Mouse (Mus musculus): ENCODE data around the gene Col6a3.
A peak's percentile ranks its signal among the peaks of the same experiment; 100 is the strongest.

Gene Col6a3

DNA sequence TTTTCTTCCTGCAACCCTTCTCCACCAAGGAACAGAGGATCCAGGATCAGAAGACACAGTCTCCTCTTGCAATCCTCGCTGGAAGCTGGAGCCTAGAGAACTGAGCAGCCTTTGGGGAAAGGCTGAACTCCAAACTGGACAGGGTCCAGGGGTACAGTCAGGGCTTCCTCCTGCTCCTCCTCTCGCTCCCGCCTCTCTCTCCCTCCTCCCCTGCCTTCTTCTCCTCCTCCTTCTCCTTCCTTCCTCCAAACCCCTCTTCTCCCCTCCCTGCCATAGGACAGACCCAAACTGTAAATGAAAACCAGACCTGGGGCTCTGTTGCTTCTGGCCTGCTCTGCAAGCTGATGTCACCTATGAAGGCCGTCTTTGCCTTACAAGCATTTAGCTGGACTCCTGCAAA lies at the start of gene Col6a3:
Gene Col6a3, minus strand, starts transcription at position 136 of the 400 bp plus-strand sequence.
- peak in 1 of 2 experiments; percentile 61 for DNase-seq (ENCODE audit: low spot score in 2 of 2)

DNA sequence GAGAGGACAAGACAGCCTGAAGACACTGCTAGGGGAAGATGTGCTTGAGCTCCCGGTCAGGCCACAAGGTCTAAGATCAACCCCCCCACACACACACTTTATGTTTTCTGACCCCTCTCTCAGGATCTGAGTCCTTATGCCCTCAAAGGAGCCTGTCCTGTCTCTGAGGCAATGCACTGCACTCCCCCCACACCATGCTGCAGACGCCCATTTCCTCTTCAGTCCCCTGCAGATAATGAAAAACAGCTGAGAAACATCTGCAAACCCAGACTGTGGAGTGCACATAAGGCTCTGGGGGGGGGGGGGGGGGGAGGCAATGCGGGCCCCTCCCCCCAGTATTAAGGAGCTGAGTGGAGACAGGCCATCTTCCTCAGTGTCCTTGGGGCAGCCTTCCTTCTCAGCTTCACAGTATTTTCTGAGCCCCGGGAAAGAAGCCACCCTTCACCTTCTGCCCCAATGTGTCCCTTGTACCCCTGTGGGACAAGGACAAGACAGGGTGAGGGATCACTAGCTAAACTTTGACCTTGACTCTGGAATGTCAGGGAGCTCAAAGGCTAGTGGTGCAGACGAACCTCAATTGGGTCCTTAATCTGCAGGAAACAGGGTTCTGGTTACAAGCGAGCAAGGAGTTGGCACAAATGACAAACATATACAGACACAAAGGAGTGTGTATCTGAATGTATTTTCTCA lies 42.1 kb upstream of the Col6a3 start:
- no peak for DNase-seq (ENCODE audit: low spot score in 2 of 2)

DNA sequence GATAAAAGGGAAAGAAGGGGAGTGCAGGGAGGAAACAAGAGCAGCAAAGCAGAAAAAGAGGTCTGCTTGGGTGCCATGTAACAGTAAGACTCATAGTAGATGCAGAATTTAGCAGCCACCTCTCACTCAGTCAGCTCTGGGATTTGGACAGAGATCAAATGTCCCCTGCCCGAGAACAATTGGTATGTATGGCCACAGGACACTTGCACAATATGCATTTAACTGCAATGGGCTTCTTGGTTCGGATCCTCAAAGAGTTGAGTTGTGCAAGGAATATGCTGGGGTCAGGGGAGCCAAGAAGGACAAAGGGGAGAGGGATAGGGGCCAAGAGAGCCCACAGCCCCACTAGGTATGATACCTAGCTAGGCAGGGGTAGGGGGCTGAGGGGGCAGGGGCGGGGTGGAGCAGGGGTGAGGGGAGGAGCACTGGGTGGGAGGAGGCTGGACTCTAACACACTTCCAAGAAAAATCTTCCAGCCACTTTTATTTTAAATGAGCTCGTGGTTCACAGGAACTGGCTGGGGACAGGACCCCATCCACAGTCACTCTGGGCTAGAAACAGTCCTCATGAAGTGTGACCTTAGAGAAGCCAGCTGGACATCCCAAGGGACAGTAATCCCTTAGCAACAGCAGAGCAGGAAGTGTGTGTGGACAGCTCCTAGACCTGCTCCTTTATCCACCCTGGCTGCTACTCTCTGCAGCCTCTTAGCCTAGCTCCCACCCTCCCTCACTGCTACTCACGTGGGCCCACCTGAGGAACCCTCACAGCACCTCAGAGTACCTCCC lies 32.9 kb upstream of the Col6a3 start:
- no peak for DNase-seq (ENCODE audit: low spot score in 2 of 2)

DNA sequence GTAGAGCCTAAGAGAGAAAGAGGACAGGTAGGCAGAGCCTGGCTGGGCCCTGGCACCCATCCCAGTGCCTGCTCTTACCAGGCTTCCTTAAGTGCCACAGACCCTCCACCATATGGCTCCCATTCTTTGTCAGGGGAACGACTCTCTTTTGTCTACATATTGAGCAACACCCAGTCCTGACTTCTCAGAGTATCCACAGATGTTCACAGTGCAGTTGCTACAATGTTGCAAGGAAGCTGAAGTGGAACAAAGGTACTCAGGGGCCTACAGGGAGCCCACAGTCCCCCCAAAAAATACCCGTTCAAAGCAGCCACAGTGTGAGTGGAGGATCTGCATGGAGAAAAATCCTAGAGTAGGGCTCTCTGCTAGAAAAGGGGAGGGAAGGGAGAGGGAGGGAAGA lies 32.2 kb upstream of the Col6a3 start:
- DNase-seq (ENCODE audit: low spot score in 2 of 2), result no peak

DNA sequence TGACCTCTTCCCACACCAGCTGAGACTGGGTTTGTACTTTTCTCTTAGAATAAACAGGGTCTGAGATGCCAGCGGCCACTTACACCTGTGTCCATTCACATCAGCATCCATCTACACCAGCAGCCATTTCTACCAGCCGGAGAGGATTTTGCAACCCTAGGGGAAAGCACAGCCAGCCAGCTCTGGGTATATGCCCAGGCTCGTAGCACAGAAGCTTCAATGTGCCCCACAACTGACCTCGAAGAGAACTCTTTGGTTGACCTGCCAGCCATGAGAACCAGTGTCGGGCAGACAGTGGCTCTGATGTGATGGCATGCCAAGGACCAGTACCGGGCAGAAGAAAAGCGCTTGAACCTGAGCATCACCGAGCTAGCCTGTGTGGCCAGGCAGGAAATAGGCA lies 31.6 kb upstream of the Col6a3 start:
- peak in 1 of 2 experiments; percentile 10 for DNase-seq (ENCODE audit: low spot score in 2 of 2)

DNA sequence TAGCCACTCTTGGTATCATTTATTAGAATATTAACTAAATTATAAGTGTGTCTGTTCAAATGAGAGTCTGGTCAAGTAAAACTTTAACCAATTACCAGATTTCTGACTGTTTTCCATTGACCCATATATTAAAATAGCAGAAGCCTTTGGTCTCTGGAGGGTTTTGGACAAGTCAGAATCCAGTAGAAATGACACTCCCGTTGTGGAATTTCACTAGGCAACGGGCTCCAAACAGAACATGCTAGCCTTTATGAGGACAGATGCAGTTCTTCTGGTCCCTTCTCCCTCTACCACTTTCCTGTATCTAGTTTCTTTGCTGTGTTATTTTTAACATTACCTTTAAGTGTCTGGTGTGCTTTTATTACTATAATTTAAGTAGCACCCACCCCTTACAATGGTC lies 26.8 kb upstream of the Col6a3 start:
- no peak for DNase-seq (ENCODE audit: low spot score in 2 of 2)

DNA sequence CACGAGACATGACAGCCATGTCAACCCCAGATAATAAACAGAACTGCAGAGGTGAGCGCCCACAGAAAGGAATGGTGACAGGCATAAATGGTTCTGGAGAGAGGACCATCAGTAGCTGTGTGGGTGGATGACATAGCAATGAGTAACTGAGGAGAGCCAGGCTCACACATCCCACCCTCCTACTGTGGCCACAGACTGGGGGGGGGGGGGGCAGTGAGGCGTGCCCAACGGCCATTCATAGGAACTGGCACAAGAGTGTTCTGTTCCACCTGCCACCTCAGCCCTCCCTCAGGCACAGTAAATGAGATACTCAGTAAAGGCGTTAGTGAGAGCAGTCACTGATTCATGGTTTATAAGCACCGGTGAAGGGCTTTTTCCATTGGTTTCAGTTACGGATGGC lies 23.0 kb upstream of the Col6a3 start:
- no peak for DNase-seq (ENCODE audit: low spot score in 2 of 2)

DNA sequence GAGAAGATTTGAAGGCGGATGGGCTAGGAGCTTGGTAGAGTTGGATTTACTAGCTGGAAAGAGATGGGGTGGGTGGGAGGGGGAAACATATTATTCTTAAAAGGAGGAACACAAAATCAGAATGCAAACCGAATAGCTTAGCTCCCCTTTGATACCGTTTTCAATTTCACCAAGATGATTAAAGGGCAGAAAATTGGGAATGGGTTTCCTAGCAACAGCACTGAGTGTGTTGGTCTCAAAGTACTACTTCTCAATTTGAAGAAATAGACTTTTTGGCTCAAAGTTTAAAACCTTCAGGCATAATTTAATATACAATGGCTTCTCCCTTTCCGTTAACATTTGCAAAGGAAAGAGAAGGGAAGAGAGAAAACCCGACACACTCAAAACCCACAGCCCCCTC lies 12.1 kb upstream of the Col6a3 start:
- no peak for DNase-seq (ENCODE audit: low spot score in 2 of 2)

DNA sequence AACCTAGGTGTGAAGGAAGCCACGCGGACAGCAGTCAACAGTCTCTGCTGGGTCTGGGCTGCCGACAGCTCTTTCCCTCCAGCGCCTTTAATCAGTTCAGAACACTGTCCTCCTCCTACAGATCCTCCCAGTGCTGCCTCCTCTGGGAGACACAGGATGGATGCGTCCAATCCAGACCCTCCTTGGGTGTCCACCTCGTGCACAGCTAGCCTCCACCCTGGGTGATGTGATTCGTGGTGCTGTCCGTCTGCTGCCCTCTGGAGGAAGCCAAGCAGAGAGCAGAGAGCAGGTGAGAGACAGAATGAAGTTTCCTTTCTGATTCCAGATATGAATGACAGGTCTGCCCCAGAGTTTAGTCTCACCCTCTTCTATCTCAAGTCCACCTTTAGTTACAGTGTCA lies 6.1 kb upstream of the Col6a3 start:
- peak; percentile 20 to 25 for DNase-seq (ENCODE audit: low spot score in 2 of 2)

DNA sequence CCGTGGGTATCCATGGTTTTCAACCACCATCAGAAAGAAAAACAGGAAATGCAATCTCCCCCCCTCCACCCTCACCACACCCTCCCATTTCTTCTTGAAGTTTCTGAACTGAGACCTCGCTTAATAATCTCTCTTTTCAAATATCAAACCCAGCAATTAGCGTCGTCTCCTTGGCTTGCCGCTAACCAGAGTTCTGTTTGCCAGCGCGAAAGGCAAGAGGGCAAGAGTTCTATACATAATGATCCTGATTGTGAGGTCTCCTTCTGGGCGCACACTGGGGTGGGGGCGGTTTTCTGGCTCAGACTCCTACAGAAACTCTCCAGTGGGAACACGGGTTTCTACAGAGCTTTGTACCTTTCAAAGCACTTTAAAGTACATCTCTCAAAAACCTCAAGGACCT lies 1.4 kb upstream of the Col6a3 start:
- DNase-seq (ENCODE audit: low spot score in 2 of 2), result no peak

DNA sequence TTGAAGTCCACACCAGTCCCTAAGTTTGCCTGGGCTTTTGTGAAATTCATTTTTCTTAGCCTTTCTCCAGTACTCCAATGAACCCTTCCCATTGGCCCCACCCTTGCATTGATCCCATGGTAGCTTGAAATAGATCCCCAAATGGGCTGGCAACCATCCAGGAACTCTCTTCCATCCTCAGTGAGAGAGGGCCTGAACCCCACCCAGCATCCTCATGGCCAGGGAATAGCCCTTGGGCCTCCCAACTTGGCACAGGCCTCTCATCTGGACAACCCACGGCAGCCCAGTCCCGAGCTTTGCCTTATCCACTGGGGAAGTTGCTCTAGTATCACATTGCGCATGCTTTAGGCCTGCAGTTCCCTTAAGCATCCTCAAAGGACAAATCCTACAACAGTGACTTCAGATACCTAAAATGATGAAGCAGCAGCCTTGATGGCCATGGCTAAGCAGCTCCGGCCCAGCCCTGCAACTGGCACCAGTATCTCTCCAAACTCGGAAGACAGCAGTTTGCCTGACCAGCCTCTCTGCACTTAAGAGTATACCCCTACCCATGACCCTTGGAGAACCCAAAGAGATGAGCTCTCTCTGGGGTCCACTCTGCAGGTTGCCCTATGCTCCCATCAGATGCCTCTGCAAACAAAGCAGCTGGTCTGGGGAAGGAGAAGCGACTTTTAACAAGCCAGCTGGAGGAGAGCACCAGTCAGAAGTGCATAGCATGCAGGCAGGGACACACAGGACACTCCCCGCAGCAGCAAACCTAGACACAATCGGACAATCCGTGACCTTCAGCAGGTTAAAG lies 783 bp downstream of the Col6a3 start:
- peak in 1 of 2 experiments; percentile 24 for DNase-seq (ENCODE audit: low spot score in 2 of 2)

DNA sequence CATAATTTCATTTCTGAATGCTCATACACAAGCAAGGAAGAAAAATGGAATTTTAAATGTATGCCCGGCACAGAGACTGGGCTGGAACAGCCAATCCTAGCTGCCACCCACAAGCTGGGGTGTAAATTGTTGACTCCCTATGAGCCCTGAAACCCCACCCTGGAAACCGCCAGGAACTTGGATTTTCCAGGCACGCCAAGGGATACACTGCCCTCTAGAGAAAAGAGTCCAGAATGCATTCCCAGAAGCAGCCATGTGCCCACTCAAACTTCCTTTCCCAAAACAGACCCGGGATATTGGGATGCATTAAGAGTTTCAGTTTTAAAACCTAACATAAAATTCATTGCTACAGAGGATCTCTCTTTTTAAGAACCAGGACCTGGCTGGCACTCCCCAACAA lies 3.5 kb downstream of the Col6a3 start:
- peak; percentile 23 to 48 for DNase-seq (ENCODE audit: low spot score in 2 of 2)

DNA sequence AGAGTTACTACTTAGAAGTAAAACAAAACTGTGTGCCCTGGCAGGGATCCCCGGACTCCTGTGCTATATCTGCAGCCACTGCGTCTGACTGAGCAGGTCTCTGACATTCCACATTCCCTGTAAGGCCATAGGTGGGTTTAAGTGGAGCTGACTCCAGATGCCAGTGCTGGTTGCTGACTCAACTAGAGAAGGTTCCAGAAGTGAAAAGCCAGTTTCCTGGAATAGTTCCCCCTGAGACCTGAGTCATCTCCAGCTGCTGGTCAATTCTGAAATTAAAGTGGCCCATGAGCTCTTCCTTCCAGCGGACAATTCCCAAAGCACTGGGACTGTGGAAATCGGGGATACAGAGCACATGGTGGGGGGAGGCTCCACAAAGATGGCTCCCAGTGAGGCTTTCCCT lies 5.1 kb downstream of the Col6a3 start:
- peak; percentile 22 to 44 for DNase-seq (ENCODE audit: low spot score in 2 of 2)

DNA sequence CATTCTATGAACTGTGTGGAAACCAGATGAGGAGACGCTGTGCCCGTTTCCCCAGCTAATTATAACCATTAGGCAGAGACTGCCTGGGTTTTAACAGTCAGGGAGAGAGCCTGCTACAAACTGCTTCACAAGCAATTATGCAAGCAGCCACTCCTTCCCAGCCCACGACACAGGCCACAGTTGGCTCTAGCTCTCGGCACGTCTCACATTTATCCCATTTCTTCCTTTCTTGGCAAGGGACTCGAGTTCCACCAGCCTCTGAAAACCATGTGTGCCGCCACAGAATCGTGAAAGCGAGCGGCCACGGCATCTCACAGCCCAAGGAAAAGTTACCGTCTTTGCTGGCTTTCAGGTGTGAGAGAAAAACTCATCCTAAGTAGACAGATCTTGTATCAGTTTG lies 5.5 kb downstream of the Col6a3 start:
- DNase-seq (ENCODE audit: low spot score in 2 of 2), result peak in 1 of 2 experiments; percentile 53

DNA sequence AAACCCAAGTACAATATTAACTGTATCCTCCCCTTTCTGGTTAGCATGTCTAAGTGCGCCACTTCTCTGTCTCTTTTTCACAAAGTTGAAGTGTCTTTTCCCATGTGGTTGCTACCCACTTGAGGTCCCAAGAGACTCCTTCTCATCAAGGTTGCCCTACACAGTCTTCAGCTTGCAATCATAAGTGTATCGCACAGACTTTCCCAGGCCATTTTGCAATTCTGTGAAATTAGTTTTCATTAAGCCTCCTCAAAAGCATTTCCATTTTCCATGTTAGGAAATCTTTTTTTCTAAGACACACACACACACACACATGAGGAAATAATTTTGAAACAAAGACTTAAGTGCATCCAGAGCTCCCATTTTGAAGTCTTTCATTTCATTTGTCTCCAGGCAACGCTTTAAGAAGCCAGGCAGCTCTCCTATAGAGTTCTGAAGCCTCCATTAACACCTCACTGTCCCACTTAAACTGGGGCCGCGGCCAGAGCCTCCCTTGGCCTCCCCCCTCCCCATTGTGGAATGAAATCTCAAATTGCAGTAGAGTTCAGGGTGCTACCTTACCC lies 7.5 kb downstream of the Col6a3 start:
- DNase-seq (ENCODE audit: low spot score in 2 of 2), result no peak

DNA sequence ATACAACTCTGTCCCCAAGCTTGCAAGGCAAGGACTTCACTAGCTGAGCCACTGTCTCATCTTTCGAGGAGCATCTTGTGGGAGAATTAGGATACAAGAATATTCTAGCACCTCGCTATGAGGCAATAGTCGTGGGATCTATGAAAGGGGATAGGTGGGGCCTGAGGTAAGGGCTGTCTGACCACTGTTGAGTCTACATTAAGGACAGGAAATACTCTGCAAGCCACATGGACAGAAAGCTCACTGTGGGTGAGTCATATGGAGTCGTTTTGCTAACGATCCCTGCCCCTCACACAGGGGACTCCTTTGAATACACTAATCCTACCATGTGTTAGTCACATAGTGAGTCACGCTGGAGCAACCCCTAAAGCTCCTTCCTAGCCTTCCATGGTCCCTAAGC lies 9.1 kb downstream of the Col6a3 start:
- DNase-seq (ENCODE audit: low spot score in 2 of 2), result no peak

DNA sequence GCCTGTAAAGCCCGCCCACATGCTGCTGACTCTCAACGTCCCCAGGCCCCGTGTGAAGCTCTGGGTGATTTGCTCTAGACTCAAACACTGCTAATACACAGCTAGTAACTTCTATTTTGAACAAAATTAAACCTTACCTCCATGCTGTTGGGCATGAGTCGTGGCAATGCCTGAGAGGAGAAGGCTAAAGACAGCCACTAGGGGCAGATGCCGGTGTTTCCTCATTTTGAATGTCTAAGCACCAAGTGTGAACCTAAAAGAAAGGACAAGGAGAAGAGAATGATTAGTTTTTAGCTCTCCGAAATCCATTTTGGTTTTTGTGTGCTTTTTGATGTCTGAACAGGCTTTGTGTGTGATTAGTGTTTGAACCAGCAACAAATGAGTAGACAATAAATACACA lies 13.8 kb downstream of the Col6a3 start:
- DNase-seq (ENCODE audit: low spot score in 2 of 2), result no peak

DNA sequence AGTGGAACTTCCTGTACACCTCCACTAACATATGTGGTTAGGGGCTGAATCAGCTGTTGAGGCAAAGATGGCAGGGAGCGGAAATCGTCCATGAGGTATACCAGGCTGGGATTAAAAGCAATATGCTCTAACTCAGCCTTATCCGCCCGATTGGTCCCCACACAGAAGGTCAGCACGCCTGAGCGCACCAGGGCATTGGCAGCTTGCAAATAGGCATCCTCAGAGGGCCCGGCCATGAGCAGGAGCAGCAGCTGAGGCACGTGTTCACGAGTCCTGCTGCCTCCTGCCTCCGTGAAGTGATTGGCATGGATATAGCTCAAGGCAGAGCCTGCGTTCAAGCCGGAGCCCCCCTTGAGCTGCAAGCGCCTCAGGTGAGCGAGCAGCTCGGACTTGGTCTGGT lies 30.5 kb downstream of the Col6a3 start:
- DNase-seq (ENCODE audit: low spot score in 2 of 2), result no peak

DNA sequence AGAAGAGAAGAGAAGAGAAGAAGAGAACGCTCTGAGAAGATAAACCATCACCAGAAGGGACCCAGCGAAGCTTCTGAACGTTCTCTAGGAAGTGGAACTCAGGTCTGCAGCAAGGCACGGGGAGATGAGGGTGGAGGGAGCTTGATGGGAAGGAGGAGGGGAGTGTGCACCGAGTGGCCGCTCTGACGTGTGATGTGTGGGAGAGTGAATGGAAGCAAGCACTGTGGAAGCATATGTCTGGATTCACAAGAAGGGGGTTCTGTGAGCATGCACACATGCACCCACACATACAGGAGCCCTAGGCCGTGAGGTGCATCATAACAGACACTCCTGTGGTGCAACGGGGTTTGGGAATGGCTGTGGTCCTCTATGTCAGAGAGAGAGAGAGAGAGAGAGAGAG lies 34.8 kb downstream of the Col6a3 start:
- no peak for DNase-seq (ENCODE audit: low spot score in 2 of 2)

DNA sequence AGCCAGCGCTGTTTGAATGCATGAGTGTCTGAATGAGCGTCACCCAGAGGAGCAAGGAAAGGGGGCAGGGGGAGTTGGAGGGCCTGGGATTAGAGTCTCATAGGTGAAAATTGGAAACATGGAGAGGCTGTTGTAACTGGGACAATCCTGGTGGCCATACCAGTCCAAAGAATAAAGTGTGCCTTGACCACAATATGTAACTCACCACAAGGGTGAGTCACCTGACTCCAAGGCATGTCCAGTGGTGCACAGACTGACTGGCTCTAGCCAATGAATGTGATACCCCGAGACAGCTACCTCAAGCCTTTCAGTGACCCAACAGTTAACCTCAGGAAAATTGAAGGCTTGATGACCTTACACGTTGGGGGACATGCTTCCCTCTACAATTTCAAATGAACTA lies 40.7 kb downstream of the Col6a3 start:
- DNase-seq (ENCODE audit: low spot score in 2 of 2), result no peak

DNA sequence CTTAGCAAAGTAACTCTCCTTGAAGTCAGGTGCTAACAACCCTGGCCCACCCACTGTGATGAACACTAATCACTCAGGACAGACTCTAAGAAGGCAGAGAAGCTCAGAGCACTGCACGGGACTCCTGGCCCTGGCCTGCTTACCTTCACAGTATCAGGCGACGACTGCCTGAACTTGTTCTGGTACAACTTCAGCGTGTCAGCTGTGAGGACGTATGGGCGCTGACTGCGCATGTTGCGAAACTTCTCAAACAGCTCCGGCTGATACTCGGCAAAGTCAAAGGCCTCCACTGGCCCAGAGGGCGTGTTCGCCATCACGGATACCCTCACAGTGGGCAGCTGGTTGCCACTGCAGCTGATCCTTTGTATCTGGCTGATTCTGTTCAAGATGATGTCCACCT lies 42.7 kb downstream of the Col6a3 start:
- peak; percentile 18 to 50 for DNase-seq (ENCODE audit: low spot score in 2 of 2)

DNA sequence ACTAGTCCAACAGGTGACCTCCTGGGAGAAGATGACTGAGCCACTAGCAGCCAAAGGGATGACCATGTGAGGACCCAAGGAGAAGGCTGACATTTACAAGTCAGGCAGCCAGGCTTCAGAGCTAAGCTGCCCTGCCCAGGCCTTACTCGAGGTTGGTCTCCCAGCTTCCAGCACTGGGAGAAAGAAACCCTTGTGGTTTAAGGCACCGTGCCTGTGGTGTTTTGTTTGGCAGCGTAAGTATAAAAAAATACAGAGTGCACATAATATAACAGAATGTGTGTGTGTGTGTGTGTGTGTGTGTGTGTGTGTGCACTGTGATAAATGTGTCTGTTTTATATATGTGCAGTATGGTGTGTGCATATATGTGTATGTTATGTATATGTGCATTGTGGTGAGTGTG lies 43.3 kb downstream of the Col6a3 start:
- DNase-seq (ENCODE audit: low spot score in 2 of 2), result no peak

All from urinary bladder, postnatal 36 days (tissue).